Mouse (Mus musculus) heart, embryonic 16.5 days (tissue): ENCODE results near the gene Htra2. TPM values are rescaled to one million over a fixed set of nuclear protein-coding genes. Genes with fewer than 3 reads are reported as not detected.

Experiments used
- ATAC-seq: fragments of 200-750 bp; cut with Nextera tagmentation; replicated peaks from 2 replicates; pipeline ENCODE4 v1.8.0; 2017; ENCODE audit warnings: moderate number of reproducible peaks; ENCODE audit not compliant: insufficient read depth, low FRiP score; ENCODE audit errors: extremely low read depth
- H3K27ac ChIP-seq: fragments of 300-500 bp; sonication (generic); 2 replicates; pipeline ENCODE4 v1.5.1; 2014; ENCODE audit warnings: mild to moderate bottlenecking, low read length, control low read depth, moderate library complexity
- H3K27me3 ChIP-seq: fragments of 300-500 bp; sonication (generic); 2 replicates; pipeline ENCODE4 v1.6.1; 2014; ENCODE audit warnings: low read length, mixed read lengths; ENCODE audit not compliant: control insufficient read depth, insufficient read depth
- H3K36me3 ChIP-seq: fragments of 300-500 bp; sonication (generic); 2 replicates; pipeline ENCODE4 v1.6.1; 2014; ENCODE audit not compliant: control insufficient read depth, insufficient read depth
- H3K4me1 ChIP-seq: fragments of 300-500 bp; sonication (generic); 2 replicates; pipeline ENCODE4 v1.6.1; 2014; ENCODE audit warnings: low read length, mixed read lengths; ENCODE audit not compliant: control insufficient read depth, insufficient read depth
- H3K4me2 ChIP-seq: fragments of 300-500 bp; sonication (generic); 2 replicates; pipeline ENCODE4 v1.6.1; 2014; ENCODE audit warnings: low read depth, mild to moderate bottlenecking, control low read depth, low read length
- H3K4me3 ChIP-seq: fragments of 300-500 bp; sonication (generic); 2 replicates; pipeline ENCODE4 v1.5.1; 2014; ENCODE audit warnings: mild to moderate bottlenecking, control low read depth, low read length
- H3K9ac ChIP-seq: fragments of 300-500 bp; sonication (generic); 2 replicates; pipeline ENCODE4 v1.6.1; 2014; ENCODE audit warnings: low read length, control low read depth
- H3K9me3 ChIP-seq: fragments of 300-500 bp; sonication (generic); replicated peaks from 2 replicates; pipeline ENCODE4 v1.6.1; 2016; ENCODE audit warnings: low read length; ENCODE audit not compliant: control insufficient read depth
- WGBS: fragments of 180-500 bp; shearing (Covaris S2); extraction: QIAGEN DNeasy Blood & Tissue Kit; methylation state at CpG from one replicate; pipeline ENCODE4 v1.1.7; 2014; 5-methylcytosine and 5-hydroxymethylcytosine counted together
- polyA plus RNA-seq: library from polyadenylated mRNA; unstranded; fragments of >200 nt; fragmentation: Nextera tagmentation; extraction: Ambion mirVana; gene quantifications from 2 replicates; pipeline ENCODE4 v1.2.1, GENCODE M21; 2015

Gene Htra2
- polyA plus RNA-seq: 81.8 and 94.5 TPM in 2 replicates

- Histone ChIP-seq H3K9ac (peak within 1 kb of the TSS; percentile 88), H3K4me3 (peak within 1 kb of the TSS; percentile 73), H3K4me2 (peak within 1 kb of the TSS; percentile 96), H3K36me3 (peaks cover 30% of the 10 kb centered on the region), H3K27me3 (peaks cover under 1% of the 10 kb centered on the region; the same call in 1 of the 2 replicates), H3K4me1 (peaks cover 22% of the 10 kb centered on the region), H3K9me3 (no peaks in the 10 kb centered on the region), H3K27ac (peak within 1 kb of the TSS; percentile 89)
- peak; percentile 37 for ATAC-seq
- under 1% methylated on average over 50 of the region's 50 CpGs for WGBS
These were observed at the start of gene Htra2 for GRCm38 (mm10) chr6:83054871-83055431. TSS of gene Htra2 (minus strand) at chr6:83055273.

- no peak for ATAC-seq
- WGBS: 76% methylated on average over 4 of the region's 4 CpGs
- Histone ChIP-seq H3K27ac (no peak overlapping the region), H3K9me3 (no peaks in the 10 kb centered on the region), H3K9ac (no peak overlapping the region), H3K4me2 (no peak overlapping the region), H3K4me1 (peaks cover 23% of the 10 kb centered on the region), H3K27me3 (no peaks in the 10 kb centered on the region), H3K36me3 (no peaks in the 10 kb centered on the region), H3K4me3 (no peak overlapping the region)
These were observed 49.1 kb upstream of the Htra2 start for GRCm38 (mm10) chr6:83104158-83104557.

- 60% methylated on average over 11 of the region's 11 CpGs for WGBS
- Histone ChIP-seq H3K4me1 (peaks cover 20% of the 10 kb centered on the region), H3K27me3 (peaks cover 3% of the 10 kb centered on the region), H3K36me3 (no peaks in the 10 kb centered on the region), H3K9ac (peak overlapping the region; percentile 92; the same call in 1 of the 2 replicates), H3K4me3 (no peak overlapping the region), H3K27ac (no peak overlapping the region), H3K9me3 (no peaks in the 10 kb centered on the region), H3K4me2 (no peak overlapping the region)
- no peak for ATAC-seq
These were observed 48.1 kb upstream of the Htra2 start for GRCm38 (mm10) chr6:83103130-83103650.

- peak overlapping the region; percentile 81 for H3K4me3 ChIP-seq
- peaks cover 17% of the 10 kb centered on the region for H3K4me1 ChIP-seq
- ATAC-seq: peak; percentile 79
- peak overlapping the region; percentile 92 for H3K9ac ChIP-seq
- peak overlapping the region; percentile 97 for H3K4me2 ChIP-seq
- H3K27ac ChIP-seq: peak overlapping the region; percentile 87
- H3K36me3 ChIP-seq: no peaks in the 10 kb centered on the region
- H3K27me3 ChIP-seq: peaks cover 3% of the 10 kb centered on the region
- H3K9me3 ChIP-seq: no peaks in the 10 kb centered on the region
- under 1% methylated on average over 72 of the region's 74 CpGs for WGBS
These were observed 46.8 kb upstream of the Htra2 start for GRCm38 (mm10) chr6:83101688-83102556.

GRCm38 (mm10) chr6:83101316-83101687 is 46.2 kb upstream of the Htra2 start, which contains the start of the genes Ccdc142 and Gm42688:
TSS of gene Ccdc142 (plus strand) at chr6:83101601.
TSS of gene Gm42688 (plus strand) at chr6:83101617.
- Histone ChIP-seq H3K27me3 (peaks cover 3% of the 10 kb centered on the region), H3K9me3 (no peaks in the 10 kb centered on the region), H3K9ac (peak within 1 kb of the TSS; percentile 92), H3K4me3 (peak within 1 kb of the TSS; percentile 81), H3K36me3 (no peaks in the 10 kb centered on the region), H3K27ac (peak within 1 kb of the TSS; percentile 87), H3K4me1 (peaks cover 17% of the 10 kb centered on the region), H3K4me2 (peak within 1 kb of the TSS; percentile 97)
- under 1% methylated on average over 25 of the region's 25 CpGs for WGBS
- ATAC-seq: peak; percentile 86

- peaks cover 6% of the 10 kb centered on the region for H3K27me3 ChIP-seq
- H3K4me2 ChIP-seq: no peak overlapping the region
These were observed 43.3 kb upstream of the Htra2 start for GRCm38 (mm10) chr6:83098411-83098810.

GRCm38 (mm10) chr6:83095968-83096367 is 40.9 kb upstream of the Htra2 start:
- H3K9ac ChIP-seq: no peak overlapping the region
- peaks cover 4% of the 10 kb centered on the region for H3K4me1 ChIP-seq
- no peak overlapping the region for H3K27ac ChIP-seq
- H3K4me3 ChIP-seq: no peak overlapping the region
- H3K9me3 ChIP-seq: no peaks in the 10 kb centered on the region
- no peak overlapping the region for H3K4me2 ChIP-seq
- ATAC-seq: no peak
- H3K36me3 ChIP-seq: no peaks in the 10 kb centered on the region
- H3K27me3 ChIP-seq: peaks cover 6% of the 10 kb centered on the region
- WGBS: 36% methylated on average over 6 of the region's 6 CpGs

More at GRCm38 (mm10) chr6:83098411-83098810, 43.3 kb upstream of the Htra2 start:
- H3K36me3 ChIP-seq: no peaks in the 10 kb centered on the region
- no peak overlapping the region for H3K27ac ChIP-seq
- no peak overlapping the region for H3K4me3 ChIP-seq
- ATAC-seq: no peak
- no peaks in the 10 kb centered on the region for H3K9me3 ChIP-seq
- 67% methylated on average over 2 of the region's 2 CpGs for WGBS
- peaks cover 16% of the 10 kb centered on the region for H3K4me1 ChIP-seq
- H3K9ac ChIP-seq: no peak overlapping the region

- Histone ChIP-seq H3K27me3 (peaks cover 22% of the 10 kb centered on the region), H3K27ac (peak overlapping the region; percentile 31; the same call in 1 of the 2 replicates), H3K4me1 (peaks cover 2% of the 10 kb centered on the region; the same call in 1 of the 2 replicates), H3K36me3 (no peaks in the 10 kb centered on the region), H3K9me3 (no peaks in the 10 kb centered on the region), H3K4me3 (no peak overlapping the region), H3K9ac (no peak overlapping the region), H3K4me2 (no peak overlapping the region)
- peak; percentile 28; the same call in 1 of the 2 replicates for ATAC-seq
- WGBS: 33% methylated on average over 6 of the region's 6 CpGs
These were observed 37.5 kb upstream of the Htra2 start for GRCm38 (mm10) chr6:83092416-83093127.
